Mouse (Mus musculus): ENCODE results near the gene Cyp2a12. TPM values are rescaled to one million over a fixed set of nuclear protein-coding genes. Genes with fewer than 3 reads are reported as not detected.

Gene Cyp2a12
- total and polyA plus RNA-seq, 2 experiments: 590 to 1,006 TPM

DNA sequence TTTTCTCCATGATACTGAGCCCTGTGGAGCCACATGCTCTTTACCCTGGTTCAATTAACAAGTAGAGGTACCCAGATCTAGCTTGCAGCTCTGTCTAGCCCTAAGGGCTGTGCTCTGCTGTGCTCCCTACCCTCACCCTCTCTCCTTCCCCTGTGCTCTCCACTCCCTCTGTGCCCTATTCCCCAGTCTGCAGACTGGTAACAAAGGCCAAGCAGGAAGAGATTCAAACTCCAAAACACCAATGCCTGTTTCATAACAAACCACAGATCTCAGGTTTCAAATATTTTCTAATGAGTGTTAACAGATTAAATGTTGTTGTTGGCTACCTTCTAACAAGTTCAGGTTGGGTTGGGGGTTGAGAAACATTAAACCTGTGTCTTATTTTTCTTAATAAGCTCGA is 49.8 kb downstream of the Cyp2a12 start:
- no peak overlapping the region for H3K9ac ChIP-seq (ENCODE audit: low read depth, low read length)
- no peaks in the 10 kb centered on the region for H3K27me3 ChIP-seq (ENCODE audit: control insufficient read depth, insufficient read depth, low read length)
- TF ChIP-seq POLR2A (IDR thresholded peaks at IDR 0.05; ENCODE audit: extremely low read depth, insufficient read depth, low read length) (no peak), CTCF (IDR thresholded peaks at IDR 0.05; ENCODE audit: low read depth, low read length) (no peak)
- no peak overlapping the region for H3K4me3 ChIP-seq (ENCODE audit: insufficient read depth, low read depth, low read length)
- H3K36me3 ChIP-seq (ENCODE audit: control insufficient read depth, insufficient read depth, low read length): no peaks in the 10 kb centered on the region
- no peak overlapping the region for H3K27ac ChIP-seq (replicated peaks; ENCODE audit: insufficient read depth, low read depth, low read length)
- H3K79me2 ChIP-seq (ENCODE audit: control insufficient read depth, insufficient read depth, low read length): no peaks in the 10 kb centered on the region
- 63% methylated on average over 1 of the region's 1 CpGs for WGBS
- peaks cover 2% of the 10 kb centered on the region; the same call in 1 of the 2 replicates for H3K4me1 ChIP-seq (ENCODE audit: control insufficient read depth, insufficient read depth, low read length)
- peak; percentile 10 for DNase-seq (ENCODE audit: extremely low read depth, low read depth, low spot score)

DNA sequence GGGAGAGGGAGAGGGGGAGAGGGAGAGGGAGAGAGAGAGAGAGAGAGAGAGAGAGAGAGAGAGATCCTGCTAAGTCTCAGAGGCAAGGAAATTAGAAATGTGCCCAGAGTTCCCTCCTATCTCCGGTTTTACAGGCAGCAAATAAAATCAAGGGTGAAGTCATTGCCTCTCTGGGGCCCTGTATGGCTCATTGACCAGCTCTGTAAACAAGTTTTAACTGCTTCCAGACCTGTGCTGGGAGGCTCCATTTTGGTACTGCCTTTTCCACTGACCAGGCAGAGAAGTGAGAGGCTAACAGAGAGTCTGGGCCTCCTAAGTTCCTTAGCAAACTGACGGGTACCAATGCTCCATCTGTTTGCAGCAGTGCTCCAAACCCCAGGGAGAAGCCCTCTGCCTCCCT is 52.7 kb downstream of the Cyp2a12 start:
- Histone ChIP-seq H3K27me3 (ENCODE audit: control insufficient read depth, insufficient read depth, low read length) (no peaks in the 10 kb centered on the region), H3K4me3 (ENCODE audit: insufficient read depth, low read depth, low read length) (no peak overlapping the region), H3K4me1 (ENCODE audit: control insufficient read depth, insufficient read depth, low read length) (no peaks in the 10 kb centered on the region), H3K79me2 (ENCODE audit: control insufficient read depth, insufficient read depth, low read length) (no peaks in the 10 kb centered on the region), H3K9ac (ENCODE audit: low read depth, low read length) (no peak overlapping the region), H3K36me3 (ENCODE audit: control insufficient read depth, insufficient read depth, low read length) (no peaks in the 10 kb centered on the region), H3K27ac (replicated peaks; ENCODE audit: insufficient read depth, low read depth, low read length) (no peak overlapping the region)
- 58% methylated on average over 2 of the region's 2 CpGs for WGBS
- no peak for DNase-seq (ENCODE audit: extremely low read depth, low read depth, low spot score)
- no peak for TF ChIP-seq POLR2A (IDR thresholded peaks at IDR 0.05; ENCODE audit: extremely low read depth, insufficient read depth, low read length)
- TF ChIP-seq CTCF (IDR thresholded peaks at IDR 0.05; ENCODE audit: low read depth, low read length): no peak

Other genes with a start within 250 kb of the Cyp2a12 start
- 10.7 and 14.6 TPM in 2 replicates for gene Cyp2g1, start 220.2 kb upstream of the Cyp2a12 start, total RNA-seq (2014; rRNA removed)
- gene Cyp2g1, start 220.2 kb upstream of the Cyp2a12 start, polyA plus RNA-seq (2012; rRNA removed): 7.6 and 8.5 TPM in 2 replicates
- 1,078 and 1,690 TPM in 2 replicates for gene Cyp2a5, start 193.8 kb upstream of the Cyp2a12 start, total RNA-seq (2014; rRNA removed)
- gene Cyp2a5, start 193.8 kb upstream of the Cyp2a12 start, polyA plus RNA-seq (2012; rRNA removed): 424 and 429 TPM in 2 replicates
- gene Cyp2a22, start 89.7 kb upstream of the Cyp2a12 start, total RNA-seq (2014; rRNA removed): 36.9 and 78.1 TPM in 2 replicates
- 27.6 and 96.1 TPM in 2 replicates for gene Cyp2a22, start 89.7 kb upstream of the Cyp2a12 start, polyA plus RNA-seq (2012; rRNA removed)
- gene Cyp2f2, start 90.8 kb downstream of the Cyp2a12 start, total RNA-seq (2014; rRNA removed): 643 and 658 TPM in 2 replicates
- gene Cyp2f2, start 90.8 kb downstream of the Cyp2a12 start, polyA plus RNA-seq (2012; rRNA removed): 1,932 and 2,426 TPM in 2 replicates
- gene Cyp2t4, start 124.6 kb downstream of the Cyp2a12 start, total RNA-seq (2014; rRNA removed): not detected in 2 replicates
- gene Cyp2t4, start 124.6 kb downstream of the Cyp2a12 start, polyA plus RNA-seq (2012; rRNA removed): not detected in 2 replicates
- gene Egln2, start 137.7 kb downstream of the Cyp2a12 start, total RNA-seq (2014; rRNA removed): 35.4 and 46.6 TPM in 2 replicates
- 98.2 and 99.3 TPM in 2 replicates for gene Egln2, start 137.7 kb downstream of the Cyp2a12 start, polyA plus RNA-seq (2012; rRNA removed)
- gene Rab4b, start 149.8 kb downstream of the Cyp2a12 start, total RNA-seq (2014; rRNA removed): 8.7 and 10.1 TPM in 2 replicates
- gene Rab4b, start 149.8 kb downstream of the Cyp2a12 start, polyA plus RNA-seq (2012; rRNA removed): 27.5 and 28.3 TPM in 2 replicates
- 0.09 and 0.20 TPM in 2 replicates for gene Gm21983, start 152.0 kb downstream of the Cyp2a12 start, total RNA-seq (2014; rRNA removed)
- gene Gm21983, start 152.0 kb downstream of the Cyp2a12 start, polyA plus RNA-seq (2012; rRNA removed): 0.39 TPM in 1 of 2 replicates, not detected in the other
- gene Mia, start 152.1 kb downstream of the Cyp2a12 start, total RNA-seq (2014; rRNA removed): not detected in 2 replicates
- 0.67 and 1.1 TPM in 2 replicates for gene Mia, start 152.1 kb downstream of the Cyp2a12 start, polyA plus RNA-seq (2012; rRNA removed)
- 3.9 and 4.2 TPM in 2 replicates for gene BC024978, start 166.7 kb downstream of the Cyp2a12 start, total RNA-seq (2014; rRNA removed)
- 10.2 and 13.8 TPM in 2 replicates for gene BC024978, start 166.7 kb downstream of the Cyp2a12 start, polyA plus RNA-seq (2012; rRNA removed)
- 10.5 and 17.0 TPM in 2 replicates for gene Snrpa, start 167.2 kb downstream of the Cyp2a12 start, total RNA-seq (2014; rRNA removed)
- 76.8 and 79.1 TPM in 2 replicates for gene Snrpa, start 167.2 kb downstream of the Cyp2a12 start, polyA plus RNA-seq (2012; rRNA removed)
- 3.5 and 6.0 TPM in 2 replicates for gene Itpkc, start 199.6 kb downstream of the Cyp2a12 start, total RNA-seq (2014; rRNA removed)
- 4.0 and 5.8 TPM in 2 replicates for gene Itpkc, start 199.6 kb downstream of the Cyp2a12 start, polyA plus RNA-seq (2012; rRNA removed)
- 11.9 and 16.6 TPM in 2 replicates for gene Coq8b, start 203.9 kb downstream of the Cyp2a12 start, total RNA-seq (2014; rRNA removed)
- 35.2 and 36.2 TPM in 2 replicates for gene Coq8b, start 203.9 kb downstream of the Cyp2a12 start, polyA plus RNA-seq (2012; rRNA removed)
- gene Numbl, start 229.4 kb downstream of the Cyp2a12 start, total RNA-seq (2014; rRNA removed): 0.46 and 0.74 TPM in 2 replicates
- 0.62 and 1.5 TPM in 2 replicates for gene Numbl, start 229.4 kb downstream of the Cyp2a12 start, polyA plus RNA-seq (2012; rRNA removed)

Data from liver, adult 2 months (tissue).